Mouse (Mus musculus): ENCODE data around the gene Mtap. TPM values are rescaled to one million over a fixed set of nuclear protein-coding genes. Genes with fewer than 3 reads are reported as not detected.

Mtap gene
- 39.2 TPM for total RNA-seq (2023)

GRCm38 (mm10) chr4:89136906-89137541, at the start of gene Mtap:
Gene Mtap, plus strand, starts transcription at chr4:89137122.

Other genes starting within 250 kb of the Mtap start
- gene Cdkn2a, start 157.5 kb downstream of the Mtap start, total RNA-seq (2023), result not detected
- not detected for gene Cdkn2b, start 173.9 kb downstream of the Mtap start, total RNA-seq (2023)

All from CD4-positive naive resting alpha-beta T cell, adult 76 days (primary cell).